12 mouse cellular contexts compared by ENCODE assay signal in the genomic region with DNA sequence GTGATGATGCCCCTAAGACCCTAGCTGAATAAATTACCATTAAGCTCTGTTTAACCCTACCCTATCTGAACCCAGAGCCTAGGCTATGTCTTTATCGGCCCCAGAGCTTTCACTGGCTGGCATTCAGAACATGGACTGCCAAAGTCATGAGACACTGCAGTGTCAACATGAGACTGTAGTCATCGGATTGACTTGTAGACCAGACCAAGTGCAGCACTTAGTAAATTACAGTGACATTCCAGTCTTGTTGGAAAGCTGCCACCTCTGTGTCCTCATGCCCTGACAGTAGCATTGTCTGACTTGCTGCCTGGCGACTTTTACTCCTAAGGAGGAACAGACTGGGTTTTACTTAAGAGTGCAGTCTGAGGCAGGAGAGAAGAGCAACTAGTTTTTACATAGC.
A peak's percentile ranks its signal among the peaks of the same experiment; 100 is the strongest.
DNase-seq lines count a peak whose midpoint lies in the region; ATAC-seq and TF ChIP-seq lines count a peak whose summit lies in the region.
"Had no signal": no experiment of that assay in that cellular context is flagged by ENCODE, and none has a peak within 500 bp of the region (broad histone marks: within the 10 kb centered on the region; RNA-seq: fewer than 3 reads in every experiment).

No protein-coding gene starts in this region.

- DNase-seq in kidney, adult 18-20 months: peak; percentile 12
- DNase-seq in brain, embryonic 14.5 days (ENCODE audit: low read depth): peak; percentile 37
- DNase-seq in heart, postnatal 14 days: peak; percentile 45 to 77
- peak; percentile 71 for DNase-seq in lung, postnatal 14 days
- DNase-seq in spleen, adult 18-20 months: no peak
- no peak for DNase-seq in embryo, embryonic 9.5 days (ENCODE audit: extremely low spot score)
- DNase-seq: right cerebral cortex, postnatal 14 days had no signal

- no peak for TF ChIP-seq CTCF in brain, embryonic 14.5 days (IDR thresholded peaks at IDR 0.05; ENCODE audit: borderline replicate concordance, extremely low read depth, insufficient read depth, insufficient read length)

- H3K9ac ChIP-seq in kidney, embryonic 14.5 days (ENCODE audit: low read depth, low read length): no peak overlapping the region
- H3K9ac ChIP-seq: embryonic facial prominence, embryonic 13.5 days; intestine, embryonic 15.5 days had no signal

- H3K4me2 ChIP-seq in kidney, embryonic 14.5 days (replicated peaks; ENCODE audit: low read depth, low read length): no peak overlapping the region
- H3K4me2 ChIP-seq: embryonic facial prominence, embryonic 13.5 days; intestine, embryonic 15.5 days had no signal

- no peak overlapping the region for H3K27ac ChIP-seq in kidney, embryonic 14.5 days (ENCODE audit: low read depth, low read length)
- H3K27ac ChIP-seq: embryonic facial prominence, embryonic 13.5 days; intestine, embryonic 15.5 days; macrophage had no signal

- H3K36me3 ChIP-seq in kidney, embryonic 14.5 days (ENCODE audit: control insufficient read depth, insufficient read depth, low read length): peaks cover 6% of the 10 kb centered on the region; the same call in 1 of the 2 replicates

- ATAC-seq in kidney, embryonic 14.5 days (ENCODE audit: low FRiP score, low TSS enrichment): no peak
- ATAC-seq in megakaryocyte-erythroid progenitor cell, adult 5-6 weeks (replicated peaks; ENCODE audit: low FRiP score, low TSS enrichment, poor library complexity, severe bottlenecking): no peak
- ATAC-seq: intestine, embryonic 15.5 days had no signal

- no peaks in the 10 kb centered on the region for H3K9me3 ChIP-seq in kidney, embryonic 14.5 days (ENCODE audit: control insufficient read depth, low read length)
- H3K9me3 ChIP-seq: embryonic facial prominence, embryonic 13.5 days; intestine, embryonic 15.5 days had no signal

- 61% methylated on average over 3 of the region's 3 CpGs for WGBS in kidney, embryonic 14.5 days

- no peak overlapping the region for H3K4me3 ChIP-seq in kidney, embryonic 14.5 days (ENCODE audit: low read length)
- H3K4me3 ChIP-seq: embryonic facial prominence, embryonic 13.5 days; intestine, embryonic 15.5 days had no signal

- intact Hi-C loops in heart, postnatal 14 days (cut with DNase I): no loop called here

- no peak for TF ChIP-seq POLR2A in brain, embryonic 14.5 days (IDR thresholded peaks at IDR 0.05; ENCODE audit: borderline replicate concordance, extremely low read depth, insufficient read depth, insufficient read length, poor library complexity, severe bottlenecking)

- no peaks in the 10 kb centered on the region for H3K4me1 ChIP-seq in kidney, embryonic 14.5 days (ENCODE audit: control insufficient read depth, insufficient read depth, low read length)
- H3K4me1 ChIP-seq: intestine, embryonic 15.5 days had no signal

- no peaks in the 10 kb centered on the region for H3K27me3 ChIP-seq in kidney, embryonic 14.5 days (ENCODE audit: control insufficient read depth, insufficient read depth, low read length)
- H3K27me3 ChIP-seq: embryonic facial prominence, embryonic 13.5 days; intestine, embryonic 15.5 days had no signal

Comparison
In these comparisons a context has a peak if more than half of its experiments do, and no peak if none do; other contexts are left out.
1. DNase-seq: peak in kidney, adult 18-20 months (single experiment), brain, embryonic 14.5 days (single experiment), heart, postnatal 14 days (2 of 2) and lung, postnatal 14 days (single experiment); none in spleen, adult 18-20 months (0 of 2) and embryo, embryonic 9.5 days (single experiment).